Mouse (Mus musculus): ENCODE results near the gene Bcl9. TPM values are rescaled to one million over a fixed set of nuclear protein-coding genes. Genes with fewer than 3 reads are reported as not detected.

Bcl9 gene
- polyA plus RNA-seq, 1 experiment from 2014 or later, result 35.9 TPM

DNA sequence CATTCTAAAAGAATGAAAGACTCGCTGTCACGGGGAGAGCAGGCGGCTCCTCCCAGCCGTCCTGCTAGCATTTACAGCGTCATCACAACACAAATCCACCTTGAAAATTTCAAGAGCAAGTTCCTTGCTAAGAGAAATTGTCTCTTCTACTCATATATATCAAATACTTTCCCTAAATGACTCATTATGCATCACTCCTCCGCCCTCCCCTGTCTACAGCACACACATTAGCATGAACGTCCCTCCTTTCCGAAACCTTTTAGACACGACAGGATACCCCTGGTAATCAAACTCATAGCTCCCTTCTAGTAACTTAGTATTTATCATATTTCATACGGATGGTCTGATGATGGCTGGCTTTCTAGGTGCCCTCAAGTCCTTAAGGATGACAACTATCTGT, 83.8 kb downstream of the Bcl9 start:
- Histone ChIP-seq H3K36me3 (ENCODE audit: control insufficient read depth, insufficient read depth, low read length) (peaks cover 28% of the 10 kb centered on the region), H3K27ac (ENCODE audit: low read length) (no peak overlapping the region)
- WGBS, result 84% methylated on average over 10 of the region's 10 CpGs

GRCm38 (mm10) chr3:97211177-97211576, 86.5 kb downstream of the Bcl9 start:
- WGBS, result 61% methylated on average over 5 of the region's 5 CpGs

More for the DNA sequence above, 83.8 kb downstream of the Bcl9 start:
- no peaks in the 10 kb centered on the region for H3K9me3 ChIP-seq (ENCODE audit: control insufficient read depth, low read length)
- peaks cover 3% of the 10 kb centered on the region; the same call in 1 of the 2 replicates for H3K4me1 ChIP-seq (ENCODE audit: control insufficient read depth, insufficient read depth, low read length)
- H3K4me2 ChIP-seq (ENCODE audit: low read depth, low read length), result no peak overlapping the region
- no peak for ATAC-seq
- H3K27me3 ChIP-seq (replicated peaks; ENCODE audit: control insufficient read depth, insufficient read depth, low read length), result no peaks in the 10 kb centered on the region
- H3K9ac ChIP-seq (ENCODE audit: low read depth, low read length), result no peak overlapping the region
- no peak overlapping the region for H3K4me3 ChIP-seq (ENCODE audit: low read length)

DNA sequence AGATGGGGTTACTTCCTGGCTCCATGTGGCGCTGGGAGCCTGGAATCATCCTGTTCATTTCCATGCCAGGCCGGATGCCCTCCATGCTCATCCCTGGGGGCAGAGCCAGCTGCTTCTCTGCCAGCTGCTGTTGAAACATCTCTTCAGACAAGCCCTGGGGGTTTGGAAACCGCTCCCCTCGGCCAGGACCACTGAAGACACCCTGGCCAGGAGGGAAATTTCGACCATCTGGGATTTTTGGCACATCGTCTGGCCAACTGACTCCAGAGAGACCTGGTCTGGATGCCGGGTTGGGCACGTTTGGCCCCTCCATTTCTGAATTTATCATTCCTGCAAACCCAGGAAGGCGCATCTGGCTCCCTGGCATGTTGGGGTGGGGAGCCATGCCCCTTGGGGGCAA, 88.4 kb downstream of the Bcl9 start:
- Histone ChIP-seq H3K9me3 (ENCODE audit: control insufficient read depth, low read length) (no peaks in the 10 kb centered on the region), H3K4me3 (ENCODE audit: low read length) (no peak overlapping the region), H3K4me1 (ENCODE audit: control insufficient read depth, insufficient read depth, low read length) (peaks cover 6% of the 10 kb centered on the region; the same call in 1 of the 2 replicates), H3K27me3 (replicated peaks; ENCODE audit: control insufficient read depth, insufficient read depth, low read length) (no peaks in the 10 kb centered on the region), H3K36me3 (ENCODE audit: control insufficient read depth, insufficient read depth, low read length) (peaks cover 32% of the 10 kb centered on the region), H3K9ac (ENCODE audit: low read depth, low read length) (no peak overlapping the region; the same call in 1 of the 2 replicates), H3K27ac (ENCODE audit: low read length) (no peak overlapping the region), H3K4me2 (ENCODE audit: low read depth, low read length) (no peak overlapping the region)
- no peak for ATAC-seq
- WGBS, result 84% methylated on average over 9 of the region's 9 CpGs

More at GRCm38 (mm10) chr3:97211177-97211576, 86.5 kb downstream of the Bcl9 start:
- Histone ChIP-seq H3K9me3 (ENCODE audit: control insufficient read depth, low read length) (no peaks in the 10 kb centered on the region), H3K27ac (ENCODE audit: low read length) (peak overlapping the region; percentile 50), H3K27me3 (replicated peaks; ENCODE audit: control insufficient read depth, insufficient read depth, low read length) (no peaks in the 10 kb centered on the region), H3K4me3 (ENCODE audit: low read length) (no peak overlapping the region), H3K36me3 (ENCODE audit: control insufficient read depth, insufficient read depth, low read length) (peaks cover 32% of the 10 kb centered on the region), H3K4me2 (ENCODE audit: low read depth, low read length) (no peak overlapping the region), H3K9ac (ENCODE audit: low read depth, low read length) (no peak overlapping the region), H3K4me1 (ENCODE audit: control insufficient read depth, insufficient read depth, low read length) (peaks cover 6% of the 10 kb centered on the region; the same call in 1 of the 2 replicates)
- ATAC-seq, result peak; percentile 85

DNA sequence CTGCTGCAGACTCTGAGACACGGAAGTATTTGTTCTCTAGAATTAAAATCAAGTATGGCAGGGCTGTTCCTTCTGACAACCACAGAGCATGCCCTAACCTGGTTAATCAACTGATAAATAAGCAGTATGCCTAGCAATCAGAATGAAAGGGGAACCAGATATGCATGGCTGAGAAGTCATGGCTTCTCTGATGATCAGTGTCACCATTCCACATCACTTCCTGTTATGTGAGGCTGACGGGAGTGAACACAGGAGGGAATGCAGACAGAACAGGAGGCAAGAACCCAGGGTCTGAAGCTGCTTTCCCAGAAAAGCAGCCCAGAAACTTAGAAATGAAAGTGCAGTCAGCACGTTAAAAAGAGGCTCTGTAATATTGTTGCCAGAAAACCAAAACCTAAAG, 91.2 kb downstream of the Bcl9 start:
- no peaks in the 10 kb centered on the region for H3K27me3 ChIP-seq (replicated peaks; ENCODE audit: control insufficient read depth, insufficient read depth, low read length)
- no peak overlapping the region for H3K27ac ChIP-seq (ENCODE audit: low read length)
- H3K4me2 ChIP-seq (ENCODE audit: low read depth, low read length), result no peak overlapping the region
- WGBS, result 68% methylated on average over 3 of the region's 3 CpGs
- peaks cover 9% of the 10 kb centered on the region; the same call in 1 of the 2 replicates for H3K4me1 ChIP-seq (ENCODE audit: control insufficient read depth, insufficient read depth, low read length)
- H3K9ac ChIP-seq (ENCODE audit: low read depth, low read length), result no peak overlapping the region
- H3K9me3 ChIP-seq (ENCODE audit: control insufficient read depth, low read length), result no peaks in the 10 kb centered on the region
- ATAC-seq, result no peak
- H3K4me3 ChIP-seq (ENCODE audit: low read length), result no peak overlapping the region
- H3K36me3 ChIP-seq (ENCODE audit: control insufficient read depth, insufficient read depth, low read length), result peaks cover 29% of the 10 kb centered on the region

GRCm38 (mm10) chr3:97203880-97204279, 93.8 kb downstream of the Bcl9 start:
- 68% methylated on average over 14 of the region's 14 CpGs for WGBS
- H3K4me2 ChIP-seq (ENCODE audit: low read depth, low read length), result no peak overlapping the region
- no peaks in the 10 kb centered on the region for H3K9me3 ChIP-seq (ENCODE audit: control insufficient read depth, low read length)
- no peak for ATAC-seq
- H3K27ac ChIP-seq (ENCODE audit: low read length), result no peak overlapping the region
- H3K27me3 ChIP-seq (replicated peaks; ENCODE audit: control insufficient read depth, insufficient read depth, low read length), result no peaks in the 10 kb centered on the region
- no peak overlapping the region for H3K4me3 ChIP-seq (ENCODE audit: low read length)
- peaks cover 15% of the 10 kb centered on the region for H3K36me3 ChIP-seq (ENCODE audit: control insufficient read depth, insufficient read depth, low read length)
- 0 out of 2 replicates have a peak overlapping the region, but pooled peaks have one; percentile 24 for H3K9ac ChIP-seq (ENCODE audit: low read depth, low read length)
- H3K4me1 ChIP-seq (ENCODE audit: control insufficient read depth, insufficient read depth, low read length), result peaks cover 17% of the 10 kb centered on the region

DNA sequence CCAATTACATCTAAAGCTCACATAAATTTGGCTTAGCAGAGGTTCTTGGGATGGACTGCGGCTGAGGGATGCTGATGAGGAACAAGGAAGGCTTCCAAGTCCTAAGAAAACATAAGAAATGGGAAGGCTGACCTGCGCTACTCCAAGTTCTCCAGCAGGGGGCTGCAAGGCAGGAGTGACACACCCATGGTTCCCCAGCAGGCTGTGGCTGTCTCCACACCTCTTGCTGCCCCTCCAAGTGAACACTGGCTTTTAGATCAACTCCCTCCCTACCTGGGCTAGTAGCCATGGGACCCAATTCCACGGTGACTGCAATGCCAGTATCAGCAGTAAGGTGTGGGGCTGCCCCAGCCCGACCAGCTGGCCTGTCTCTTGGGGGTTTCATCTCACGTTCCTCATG, 95.8 kb downstream of the Bcl9 start:
- no peaks in the 10 kb centered on the region for H3K27me3 ChIP-seq (replicated peaks; ENCODE audit: control insufficient read depth, insufficient read depth, low read length)
- H3K9me3 ChIP-seq (ENCODE audit: control insufficient read depth, low read length), result no peaks in the 10 kb centered on the region
- H3K9ac ChIP-seq (ENCODE audit: low read depth, low read length), result no peak overlapping the region
- H3K4me3 ChIP-seq (ENCODE audit: low read length), result no peak overlapping the region
- WGBS, result 53% methylated on average over 5 of the region's 5 CpGs
- no peak overlapping the region for H3K27ac ChIP-seq (ENCODE audit: low read length)
- ATAC-seq, result peak; percentile 36; the same call in 1 of the 2 replicates
- H3K4me1 ChIP-seq (ENCODE audit: control insufficient read depth, insufficient read depth, low read length), result peaks cover 14% of the 10 kb centered on the region
- peaks cover 9% of the 10 kb centered on the region for H3K36me3 ChIP-seq (ENCODE audit: control insufficient read depth, insufficient read depth, low read length)
- H3K4me2 ChIP-seq (ENCODE audit: low read depth, low read length), result no peak overlapping the region

GRCm38 (mm10) chr3:97199261-97199660, 98.5 kb downstream of the Bcl9 start:
- WGBS, result 34% methylated on average over 4 of the region's 4 CpGs
- no peak overlapping the region for H3K4me3 ChIP-seq (ENCODE audit: low read length)
- no peak for ATAC-seq
- no peaks in the 10 kb centered on the region for H3K9me3 ChIP-seq (ENCODE audit: control insufficient read depth, low read length)
- H3K4me1 ChIP-seq (ENCODE audit: control insufficient read depth, insufficient read depth, low read length), result peaks cover 14% of the 10 kb centered on the region
- no peaks in the 10 kb centered on the region for H3K27me3 ChIP-seq (replicated peaks; ENCODE audit: control insufficient read depth, insufficient read depth, low read length)
- no peak overlapping the region for H3K27ac ChIP-seq (ENCODE audit: low read length)
- H3K9ac ChIP-seq (ENCODE audit: low read depth, low read length), result no peak overlapping the region
- H3K36me3 ChIP-seq (ENCODE audit: control insufficient read depth, insufficient read depth, low read length), result no peaks in the 10 kb centered on the region
- no peak overlapping the region for H3K4me2 ChIP-seq (ENCODE audit: low read depth, low read length)

GRCm38 (mm10) chr3:97196571-97196970, 101.1 kb downstream of the Bcl9 start:
- ATAC-seq, result no peak
- no peaks in the 10 kb centered on the region for H3K9me3 ChIP-seq (ENCODE audit: control insufficient read depth, low read length)
- 82% methylated on average over 8 of the region's 8 CpGs for WGBS

DNA sequence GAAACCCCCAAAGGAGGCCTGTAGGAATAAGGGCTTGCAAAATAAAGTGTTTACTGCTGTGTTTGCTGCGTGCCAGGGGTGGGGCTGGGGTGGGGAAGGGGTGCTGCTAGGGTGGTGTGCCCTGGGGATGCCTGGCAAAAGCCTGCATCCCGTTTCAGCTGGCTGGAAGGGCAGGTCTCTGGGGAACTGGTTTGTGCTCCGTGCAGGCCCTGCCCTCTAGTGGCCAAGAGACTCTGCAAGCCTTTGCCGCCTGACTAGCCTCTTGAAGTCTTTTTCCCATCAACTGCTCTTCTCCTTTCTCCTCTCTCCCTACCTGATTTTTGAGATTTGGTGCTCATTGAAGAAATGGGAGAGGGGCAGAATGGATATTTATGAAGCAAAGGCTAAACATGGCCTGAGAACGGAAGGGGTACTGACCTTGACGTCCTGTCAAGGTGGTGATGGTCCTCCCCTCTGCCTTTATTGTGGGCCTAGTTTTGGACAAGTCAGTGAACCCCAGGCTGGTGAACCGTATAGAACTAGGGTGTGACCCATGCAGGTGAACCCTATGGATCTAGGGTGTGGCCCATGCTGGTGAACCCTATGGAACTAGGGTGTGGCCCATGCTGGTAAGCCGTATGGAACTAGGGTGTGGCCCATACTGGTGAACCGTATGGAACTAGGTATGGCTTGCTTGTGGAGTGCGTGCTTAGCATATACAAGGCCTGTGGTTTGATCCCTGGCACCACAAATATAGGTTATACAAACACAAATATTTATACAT, 112.4 kb downstream of the Bcl9 start:
- no peaks in the 10 kb centered on the region for H3K27me3 ChIP-seq (replicated peaks; ENCODE audit: control insufficient read depth, insufficient read depth, low read length)
- no peak overlapping the region for H3K4me3 ChIP-seq (ENCODE audit: low read length)
- peak; percentile 55; the same call in 1 of the 2 replicates for ATAC-seq
- H3K27ac ChIP-seq (ENCODE audit: low read length), result no peak overlapping the region
- WGBS, result 35% methylated on average over 10 of the region's 10 CpGs
- no peak overlapping the region for H3K4me2 ChIP-seq (ENCODE audit: low read depth, low read length)
- H3K4me1 ChIP-seq (ENCODE audit: control insufficient read depth, insufficient read depth, low read length), result no peaks in the 10 kb centered on the region
- H3K9ac ChIP-seq (ENCODE audit: low read depth, low read length), result no peak overlapping the region
- H3K36me3 ChIP-seq (ENCODE audit: control insufficient read depth, insufficient read depth, low read length), result no peaks in the 10 kb centered on the region
- H3K9me3 ChIP-seq (ENCODE audit: control insufficient read depth, low read length), result no peaks in the 10 kb centered on the region

More at GRCm38 (mm10) chr3:97196571-97196970, 101.1 kb downstream of the Bcl9 start:
- Histone ChIP-seq H3K4me1 (ENCODE audit: control insufficient read depth, insufficient read depth, low read length) (peaks cover 11% of the 10 kb centered on the region), H3K4me2 (ENCODE audit: low read depth, low read length) (no peak overlapping the region), H3K4me3 (ENCODE audit: low read length) (no peak overlapping the region), H3K9ac (ENCODE audit: low read depth, low read length) (no peak overlapping the region), H3K27me3 (replicated peaks; ENCODE audit: control insufficient read depth, insufficient read depth, low read length) (no peaks in the 10 kb centered on the region), H3K36me3 (ENCODE audit: control insufficient read depth, insufficient read depth, low read length) (no peaks in the 10 kb centered on the region), H3K27ac (ENCODE audit: low read length) (no peak overlapping the region)

Measured in intestine, embryonic 16.5 days (tissue).